In the genomic region with DNA sequence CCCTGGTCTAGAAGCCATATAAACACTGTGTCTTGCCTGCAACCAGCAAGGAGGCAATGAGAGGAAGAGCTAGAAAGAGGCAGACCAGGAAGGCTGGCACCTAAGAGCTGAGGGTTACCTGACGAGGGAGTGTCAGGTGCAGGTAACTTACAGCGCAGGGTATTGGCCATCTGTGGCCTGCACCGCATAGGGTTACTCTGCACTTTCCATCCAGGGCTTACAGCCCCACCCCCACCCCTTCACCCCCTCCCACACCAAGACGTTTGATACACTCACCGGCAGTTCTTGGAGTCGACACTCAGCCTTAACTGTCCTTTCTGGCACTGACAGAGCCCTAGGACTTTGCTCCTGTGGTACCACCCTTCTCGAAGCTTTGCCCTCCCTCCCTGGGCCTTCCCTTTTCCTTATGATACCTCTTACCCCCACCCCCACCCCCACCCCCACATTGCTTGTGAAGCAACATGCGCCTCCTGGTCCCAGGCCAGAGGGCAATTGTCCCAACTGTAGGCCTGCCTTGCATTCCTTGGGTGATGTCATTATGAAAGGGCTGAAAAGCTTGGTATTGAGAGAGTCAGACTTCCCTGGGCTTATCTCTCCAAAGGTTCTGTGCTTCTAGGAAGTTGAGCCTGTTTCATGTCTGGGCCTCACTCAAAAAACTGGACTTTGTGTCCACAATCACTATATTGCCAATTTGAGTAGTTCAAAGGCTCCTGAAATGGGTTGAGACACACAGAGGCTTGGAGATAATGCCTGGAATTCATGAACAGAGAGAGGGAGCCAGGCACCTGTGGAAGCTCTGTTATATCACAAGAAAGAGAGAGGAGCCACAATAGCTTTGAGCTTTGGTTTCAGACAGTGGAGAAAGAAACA, we compare ENCODE assay signal across 13 mouse cellular contexts. TPM values are rescaled to one million over a fixed set of nuclear protein-coding genes. Genes with fewer than 3 reads are reported as not detected.
A peak's percentile ranks its signal among the peaks of the same experiment; 100 is the strongest.
DNase-seq lines count a peak whose midpoint lies in the region; ATAC-seq and TF ChIP-seq lines count a peak whose summit lies in the region.
"Had no signal": no experiment of that assay in that cellular context is flagged by ENCODE, and none has a peak within 500 bp of the region (broad histone marks: within the 10 kb centered on the region; RNA-seq: fewer than 3 reads in every experiment).

No protein-coding gene starts in this region.

- H3K36me3 ChIP-seq in intestine, postnatal 0 days (ENCODE audit: control insufficient read depth, insufficient read depth) = no peaks in the 10 kb centered on the region

- no peak for DNase-seq in gastrocnemius, adult 2 months
- DNase-seq in gastrocnemius, postnatal 4 days (ENCODE audit: low spot score in 2 of 2) = no peak
- DNase-seq in testis, postnatal 10 days (ENCODE audit: low spot score) = peak; percentile 58
- DNase-seq in testis, postnatal 14 days (ENCODE audit: low spot score) = no peak
- peak; percentile 77 for DNase-seq in yolk sac, embryonic 10.5 days (ENCODE audit: low spot score)
- no peak for DNase-seq in cerebellum, adult 11-12 months
- DNase-seq in left cerebral cortex, adult 8-10 months (ENCODE audit: low spot score in 2 of 2) = no peak
- DNase-seq: retina, postnatal 1 day had no signal

- intact Hi-C loops in gastrocnemius, adult 2 months (cut with DNase I) = no loop called here

- H3K4me1 ChIP-seq in intestine, postnatal 0 days (replicated peaks; ENCODE audit: control insufficient read depth, insufficient read depth, low read length) = 0 out of 2 replicates have a peak, but pooled peaks cover 3% of the 10 kb centered on the region

- peak; percentile 98 for ATAC-seq in intestine, postnatal 0 days
- ATAC-seq: forebrain, embryonic 13.5 days had no signal

- no peak overlapping the region for H3K4me3 ChIP-seq in gastrocnemius, adult 2 months
- peak overlapping the region; percentile 39 for H3K4me3 ChIP-seq in intestine, postnatal 0 days (ENCODE audit: low read depth, low read length)
- H3K4me3 ChIP-seq: forebrain, embryonic 13.5 days; myocyte had no signal

- H3K9me3 ChIP-seq in intestine, postnatal 0 days (ENCODE audit: control insufficient read depth) = no peaks in the 10 kb centered on the region
- H3K9me3 ChIP-seq: forebrain, embryonic 13.5 days had no signal

- H3K9ac ChIP-seq in intestine, postnatal 0 days (ENCODE audit: low read depth, low read length) = peak overlapping the region; percentile 37; the same call in 1 of the 2 replicates
- H3K9ac ChIP-seq: forebrain, embryonic 13.5 days had no signal

- no peak for TF ChIP-seq CTCF in gastrocnemius, adult 2 months (IDR thresholded peaks at IDR 0.05)
- 0 out of 2 replicates have a peak, but pooled peaks have one; percentile 39 for TF ChIP-seq CTCF in intestine, postnatal 0 days (IDR thresholded peaks at IDR 0.05; ENCODE audit: low read depth)

- peak overlapping the region; percentile 20; the same call in 1 of the 2 replicates for H3K27ac ChIP-seq in gastrocnemius, adult 2 months
- peak overlapping the region; percentile 88 for H3K27ac ChIP-seq in intestine, postnatal 0 days (ENCODE audit: low read depth, low read length)
- H3K27ac ChIP-seq: forebrain, embryonic 13.5 days; kidney, postnatal 0 days; macrophage had no signal

- no peaks in the 10 kb centered on the region for H3K27me3 ChIP-seq in intestine, postnatal 0 days (replicated peaks; ENCODE audit: control insufficient read depth, insufficient read depth, low read length)
- H3K27me3 ChIP-seq: forebrain, embryonic 13.5 days had no signal

- H3K4me2 ChIP-seq in intestine, postnatal 0 days (replicated peaks; ENCODE audit: low read depth) = peak overlapping the region; percentile 58
- H3K4me2 ChIP-seq: forebrain, embryonic 13.5 days had no signal

- 35% methylated on average over 8 of the region's 8 CpGs for WGBS in intestine, postnatal 0 days

RNA-seq across cellular contexts. Expression of a gene that starts 43.7 kb away (rescaled TPM):
- 10 to 100 TPM; 11.3 to 14.3 TPM for total RNA-seq in gastrocnemius, adult 2 months (2021)
- 1 to 10 TPM; 7.1 to 7.5 TPM for total RNA-seq in gastrocnemius, postnatal 4 days (2021)
- polyA plus RNA-seq in intestine, postnatal 0 days (2015; fragmentation: Nextera tagmentation; extraction: Ambion mirVana) = 4.5 and 5.7 TPM in 2 replicates
- 10 to 100 TPM; 84.4 to 96.0 (median 89.1) TPM for total RNA-seq in left cerebral cortex, adult 8-10 months (2022)
- polyA plus RNA-seq: macrophage had no signal

Comparison
In these comparisons a context has a peak if more than half of its experiments do, and no peak if none do; other contexts are left out.
1. DNase-seq: peak in testis, postnatal 10 days (single experiment) and yolk sac, embryonic 10.5 days (single experiment); none in gastrocnemius, adult 2 months (single experiment), gastrocnemius, postnatal 4 days (0 of 2), testis, postnatal 14 days (single experiment), cerebellum, adult 11-12 months (single experiment) and left cerebral cortex, adult 8-10 months (0 of 2).
2. RNA of a gene that starts 43.7 kb away (total RNA-seq): 84.4 to 96.0 TPM in left cerebral cortex, adult 8-10 months; 11.3 to 14.3 TPM in gastrocnemius, adult 2 months and 7.1 to 7.5 TPM in gastrocnemius, postnatal 4 days; every median in the first group is over 4 times any median in the second.